Comparison of ENCODE assay signal across 11 mouse cellular contexts in genomic region chr2:128881236-128881635, GRCm38 (mm10). TPM values are rescaled to one million over a fixed set of nuclear protein-coding genes. Genes with fewer than 3 reads are reported as not detected.
DNase-seq lines count a peak whose midpoint lies in the region; ATAC-seq and TF ChIP-seq lines count a peak whose summit lies in the region.
"Had no signal": no experiment of that assay in that cellular context is flagged by ENCODE, and none has a peak within 500 bp of the region (broad histone marks: within the 10 kb centered on the region; RNA-seq: fewer than 3 reads in every experiment).

No protein-coding gene starts in this region.

- no peak overlapping the region for H3K4me3 ChIP-seq in lung, adult 2 months (replicated peaks; ENCODE audit: extremely low read depth, low read depth, low read length)
- H3K4me3 ChIP-seq in bone marrow, adult 2 months (replicated peaks; ENCODE audit: control insufficient read depth, low read depth, low read length): no peak overlapping the region
- H3K4me3 ChIP-seq: hindbrain, embryonic 10.5 days; megakaryocyte, embryonic 14.5 days; neural tube, embryonic 13.5 days had no signal

- WGBS in lung, adult 2 months: 54% methylated on average over 4 of the region's 4 CpGs
- 61% methylated on average over 4 of the region's 4 CpGs for WGBS in bone marrow, adult 2 months

- TF ChIP-seq POLR2A in lung, adult 2 months (IDR thresholded peaks at IDR 0.05; ENCODE audit: borderline replicate concordance, extremely low read depth, low read depth, low read length): no peak
- no peak for TF ChIP-seq POLR2A in bone marrow, adult 2 months (IDR thresholded peaks at IDR 0.05; ENCODE audit: borderline replicate concordance, control insufficient read depth, low read depth, low read length)

- ATAC-seq in CD4-positive, CD25-positive, alpha-beta regulatory T cell, adult 4 months: no peak

- TF ChIP-seq CTCF in lung, adult 2 months (IDR thresholded peaks at IDR 0.05; ENCODE audit: insufficient read depth, low read length): 0 out of 2 replicates have a peak, but pooled peaks have one; percentile 5
- 0 out of 2 replicates have a peak, but pooled peaks have one; percentile 22 for TF ChIP-seq CTCF in bone marrow, adult 2 months (IDR thresholded peaks at IDR 0.05; ENCODE audit: control insufficient read depth, insufficient read depth, low read length)

- DNase-seq in CD4-positive, CD25-positive, alpha-beta regulatory T cell, adult 2 months (ENCODE audit: low read depth, low spot score): peak; percentile 42
- no peak for DNase-seq in lung, adult 2 months
- DNase-seq in lung, postnatal 25 days (ENCODE audit: low spot score): no peak
- peak; percentile 12 for DNase-seq in thymus, postnatal 0 days (ENCODE audit: low spot score)
- no peak for DNase-seq in kidney, postnatal 10 days
- no peak for DNase-seq in frontal cortex, adult 2 months (ENCODE audit: extremely low spot score in 1 of 2, low spot score in 1 of 2)

- H3K4me1 ChIP-seq in lung, adult 2 months (ENCODE audit: control insufficient read depth, insufficient read depth, low read length): no peaks in the 10 kb centered on the region
- no peaks in the 10 kb centered on the region for H3K4me1 ChIP-seq in bone marrow, adult 2 months (ENCODE audit: control insufficient read depth, insufficient read depth, low read length)
- H3K4me1 ChIP-seq: hindbrain, embryonic 10.5 days; megakaryocyte, embryonic 14.5 days; neural tube, embryonic 13.5 days had no signal

- H3K27ac ChIP-seq in bone marrow, adult 2 months (ENCODE audit: control insufficient read depth, insufficient read depth, low read depth, low read length, poor library complexity): no peak overlapping the region
- H3K27ac ChIP-seq: hindbrain, embryonic 10.5 days; neural tube, embryonic 13.5 days had no signal

RNA-seq across cellular contexts. Expression of gene Fbln7, which starts 18.5 kb away (rescaled TPM):
- polyA plus RNA-seq in CD4-positive, CD25-positive, alpha-beta regulatory T cell, adult 4 months (2017; shearing (Covaris generic)): not detected
- 0.38 and 1.1 TPM in 2 replicates for polyA plus RNA-seq in lung, adult 2 months (2012; rRNA removed)
- polyA plus RNA-seq in bone marrow, adult 2 months (2011; ENCODE audit: insufficient read depth, insufficient read length, low replicate concordance, missing spikeins): not detected in 2 replicates
- 1.3 and 1.4 TPM in 2 replicates for polyA plus RNA-seq in thymus, postnatal 0 days (2015; fragmentation: Nextera tagmentation; extraction: Ambion mirVana)
- polyA plus RNA-seq in frontal cortex, adult 2 months (2012; rRNA removed): 1.6 and 1.9 TPM in 2 replicates

Comparison
In these comparisons a context has a peak if more than half of its experiments do, and no peak if none do; other contexts are left out.
1. DNase-seq: peak in CD4-positive, CD25-positive, alpha-beta regulatory T cell, adult 2 months (single experiment) and thymus, postnatal 0 days (single experiment); none in lung, adult 2 months (single experiment), lung, postnatal 25 days (single experiment), kidney, postnatal 10 days (single experiment) and frontal cortex, adult 2 months (0 of 2).